Mouse (Mus musculus): ENCODE measurements around the gene Rmdn2.

Gene Rmdn2

GRCm38 (mm10) chr17:79616621-79617020, 5.0 kb downstream of the Rmdn2 start:
- no peak for DNase-seq

GRCm38 (mm10) chr17:79618455-79618854, 6.8 kb downstream of the Rmdn2 start:
- DNase-seq, result no peak

GRCm38 (mm10) chr17:79618984-79619383, 7.3 kb downstream of the Rmdn2 start:
- no peak for DNase-seq

- no peak for DNase-seq
Observed at GRCm38 (mm10) chr17:79622050-79622449, 10.4 kb downstream of the Rmdn2 start.

GRCm38 (mm10) chr17:79622574-79622973, 10.9 kb downstream of the Rmdn2 start:
- DNase-seq, result no peak

GRCm38 (mm10) chr17:79623841-79624240, 12.2 kb downstream of the Rmdn2 start:
- DNase-seq, result no peak

GRCm38 (mm10) chr17:79626241-79626816, 14.7 kb downstream of the Rmdn2 start:
- no peak for DNase-seq

GRCm38 (mm10) chr17:79649893-79650292, 38.2 kb downstream of the Rmdn2 start:
- no peak for DNase-seq

- no peak for DNase-seq
Observed at GRCm38 (mm10) chr17:79650297-79650696, 38.6 kb downstream of the Rmdn2 start.

- DNase-seq, result no peak
Observed at GRCm38 (mm10) chr17:79653171-79653570, 41.5 kb downstream of the Rmdn2 start.

GRCm38 (mm10) chr17:79654187-79654586, 42.5 kb downstream of the Rmdn2 start:
- DNase-seq, result no peak

- no peak for DNase-seq
Observed at GRCm38 (mm10) chr17:79657785-79658184, 46.1 kb downstream of the Rmdn2 start.

- DNase-seq, result no peak
Observed at GRCm38 (mm10) chr17:79658452-79658851, 46.8 kb downstream of the Rmdn2 start.

GRCm38 (mm10) chr17:79658863-79659262, 47.2 kb downstream of the Rmdn2 start:
- DNase-seq, result no peak

GRCm38 (mm10) chr17:79661387-79661786, 49.7 kb downstream of the Rmdn2 start:
- DNase-seq, result peak; percentile 28 to 64

- DNase-seq, result no peak
Observed at GRCm38 (mm10) chr17:79661848-79662247, 50.2 kb downstream of the Rmdn2 start.

- DNase-seq, result peak in 1 of 2 experiments; percentile 9
Observed at GRCm38 (mm10) chr17:79663393-79664105, 51.9 kb downstream of the Rmdn2 start.

GRCm38 (mm10) chr17:79664106-79664417, 52.4 kb downstream of the Rmdn2 start:
- DNase-seq, result no peak

- DNase-seq, result no peak
Observed at GRCm38 (mm10) chr17:79670837-79671236, 59.2 kb downstream of the Rmdn2 start.

GRCm38 (mm10) chr17:79695106-79695505, 83.4 kb downstream of the Rmdn2 start:
- DNase-seq, result no peak

GRCm38 (mm10) chr17:79695541-79695940, 83.9 kb downstream of the Rmdn2 start:
- DNase-seq, result no peak

GRCm38 (mm10) chr17:79699197-79699596, 87.5 kb downstream of the Rmdn2 start:
- peak; percentile 28 to 36 for DNase-seq

GRCm38 (mm10) chr17:79700871-79701270, 89.2 kb downstream of the Rmdn2 start:
- no peak for DNase-seq

GRCm38 (mm10) chr17:79705671-79706455, 94.2 kb downstream of the Rmdn2 start:
- no peak for DNase-seq

Measured in kidney, adult 8-10 months (tissue).